Mouse (Mus musculus) embryo, embryonic 9.5 days (tissue): ENCODE results near the gene Sdk2.

Experiments used
- DNase-seq: peaks from one replicate; pipeline ENCODE4 v3.0.0-alpha.2; 2017; ENCODE audit errors: extremely low spot score

The Sdk2 gene

GRCm38 (mm10) chr11:113742998-113743397, 323.8 kb downstream of the Sdk2 start:
- DNase-seq = no peak

- DNase-seq = no peak
These were observed 326.7 kb downstream of the Sdk2 start for GRCm38 (mm10) chr11:113740100-113740499.

DNA sequence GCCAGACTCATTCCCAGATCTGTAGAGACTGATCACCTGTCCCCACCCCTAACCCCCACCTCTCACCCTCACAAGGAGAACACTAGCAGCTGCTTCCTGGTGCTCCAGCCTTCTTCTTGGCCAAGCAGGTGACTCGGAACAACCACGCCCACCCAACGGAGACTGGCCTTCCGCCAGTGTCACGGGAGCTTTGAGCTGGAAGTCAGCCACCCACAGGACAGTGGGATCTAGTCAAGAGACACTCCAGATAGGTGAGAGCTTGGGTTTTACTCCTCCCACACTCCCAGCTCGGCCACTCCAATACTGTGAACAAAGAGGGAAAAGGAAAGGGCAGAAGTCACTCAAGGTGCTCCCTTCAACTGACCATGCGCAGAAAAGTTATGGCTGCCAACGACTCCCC, 327.6 kb downstream of the Sdk2 start:
- DNase-seq = no peak

- no peak for DNase-seq
These were observed 328.9 kb downstream of the Sdk2 start for GRCm38 (mm10) chr11:113737912-113738311.

GRCm38 (mm10) chr11:113737553-113737854, 329.3 kb downstream of the Sdk2 start:
- no peak for DNase-seq

DNA sequence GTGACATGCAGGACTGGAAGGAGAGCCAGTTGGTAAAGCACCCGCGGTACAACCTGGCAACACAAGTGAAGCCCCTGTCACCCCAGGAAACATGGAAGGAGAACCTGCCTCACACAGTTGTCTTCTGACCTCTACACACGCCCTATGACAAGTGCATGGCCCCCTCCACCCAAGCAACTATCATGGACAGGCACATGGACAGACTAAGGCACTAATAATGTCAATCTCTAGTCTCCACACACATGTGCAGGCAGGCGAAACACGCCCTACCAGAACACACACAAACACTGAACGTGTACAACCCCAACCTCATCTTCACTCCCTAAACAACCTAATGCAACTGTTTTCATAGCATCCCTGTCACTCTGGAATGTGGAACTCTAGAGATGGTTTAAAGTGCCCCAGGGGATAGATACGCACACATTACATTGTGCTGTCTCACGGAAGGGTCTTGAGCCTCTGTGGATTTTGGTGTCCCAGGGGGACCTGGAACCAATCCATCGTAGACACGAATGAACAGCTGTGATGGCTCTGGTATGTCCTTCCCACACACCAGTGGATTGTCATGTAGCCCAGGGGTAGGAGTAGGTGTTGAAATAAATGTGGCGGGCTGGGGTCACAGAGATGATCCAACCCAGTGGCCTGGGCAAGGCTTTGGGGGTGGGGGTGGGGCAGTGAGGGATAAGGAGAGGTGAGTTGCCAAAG, 329.8 kb downstream of the Sdk2 start:
- no peak for DNase-seq

DNA sequence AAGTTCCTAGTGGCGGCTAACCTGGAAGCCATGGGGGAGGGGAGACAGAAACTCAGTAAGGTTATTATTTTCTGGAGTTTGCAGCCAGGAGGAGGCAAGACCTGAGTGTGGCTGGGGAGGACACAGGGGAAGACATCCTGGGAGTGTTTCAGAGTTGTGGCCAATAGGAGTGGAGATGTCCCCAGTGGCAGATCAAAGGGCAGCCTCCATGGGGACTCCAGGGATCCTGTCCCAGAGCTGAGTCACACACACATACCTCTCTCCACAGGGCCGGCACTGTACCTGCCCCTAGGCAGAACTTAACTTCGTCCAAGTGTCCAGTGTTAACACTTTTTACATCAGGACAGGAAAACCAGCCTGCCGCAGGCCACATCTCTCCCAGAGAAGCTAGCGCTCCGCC, 331.7 kb downstream of the Sdk2 start:
- no peak for DNase-seq

GRCm38 (mm10) chr11:113733631-113734364, 333.0 kb downstream of the Sdk2 start:
- DNase-seq = no peak

DNA sequence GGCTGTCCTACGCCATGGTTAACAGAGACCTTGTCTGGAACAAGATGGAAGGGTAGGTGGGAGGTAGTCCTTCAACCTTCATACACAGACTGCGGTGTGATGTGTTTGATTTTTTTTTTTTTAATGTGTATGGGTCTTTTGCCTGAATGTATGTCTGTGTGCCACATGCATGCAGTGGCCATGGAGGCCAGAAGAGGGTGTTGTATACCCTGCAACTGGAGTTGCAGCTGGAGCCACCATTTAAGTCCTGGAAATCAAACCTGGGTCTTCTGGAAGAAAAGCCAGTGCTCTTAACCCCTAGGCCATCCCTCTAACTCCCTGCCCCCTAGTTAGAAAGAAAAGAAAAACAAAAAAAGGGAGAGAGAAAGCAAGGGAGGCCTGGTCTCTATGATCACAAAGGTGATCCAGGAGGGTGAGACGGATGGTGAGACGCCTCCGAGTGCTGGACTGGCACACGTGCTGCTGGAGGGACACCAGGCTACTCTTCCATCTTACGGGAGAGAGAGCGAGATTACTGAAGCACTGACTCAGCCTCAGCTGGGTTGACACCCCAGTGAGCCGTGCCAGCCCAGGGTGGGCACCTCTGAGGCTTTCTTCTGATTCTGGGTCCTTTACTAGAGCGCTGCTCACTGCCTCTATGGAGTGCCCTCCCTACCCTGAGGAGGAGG, 334.8 kb downstream of the Sdk2 start:
- no peak for DNase-seq

- no peak for DNase-seq
These were observed 336.0 kb downstream of the Sdk2 start for GRCm38 (mm10) chr11:113730879-113731278.

GRCm38 (mm10) chr11:113729917-113730316, 336.9 kb downstream of the Sdk2 start:
- no peak for DNase-seq

GRCm38 (mm10) chr11:113729239-113729638, 337.6 kb downstream of the Sdk2 start:
- DNase-seq = no peak

GRCm38 (mm10) chr11:113727992-113728391, 338.9 kb downstream of the Sdk2 start:
- DNase-seq = no peak

- no peak for DNase-seq
These were observed 339.6 kb downstream of the Sdk2 start for GRCm38 (mm10) chr11:113726994-113727888.
